Mouse (Mus musculus) Patski (cell line): ENCODE measurements around the gene Ptov1. TPM values are rescaled to one million over a fixed set of nuclear protein-coding genes. Genes with fewer than 3 reads are reported as not detected.
"Not testable (repeated sequence)": the region's sequence is repeated elsewhere in the genome, so short reads cannot be mapped to it uniquely, and the experiment has no call there.

Source experiments
- ATAC-seq: fragments of 100-300 bp; one replicate; pipeline ENCODE4 v1.8.0; 2021
- CTCF ChIA-PET: fragments of 350-600 bp; sonication (Branson Sonifier 250); formaldehyde crosslinking; loops from one replicate; lab custom pipeline; 2022; ENCODE audit warnings: inconsistent platforms; lab: Charles Lee
- POLR2A ChIA-PET: fragments of 350-600 bp; sonication (Branson Sonifier 250); formaldehyde crosslinking; loops from one replicate; lab custom pipeline; 2022; ENCODE audit warnings: antibody characterized with exemption, inconsistent platforms; lab: Charles Lee
- DNase-seq: peaks from one replicate; pipeline ENCODE4 v3.0.0-alpha.2; 2011; ENCODE audit warnings: low read depth, low spot score
- H3K27me3 ChIP-seq: fragments of 371-371 bp; one replicate; pipeline ENCODE4 v1.5.1; 2021
- CTCF ChIP-seq: fragments of 100-300 bp; IDR thresholded peaks from one replicate; pipeline ENCODE4 v1.5.1; 2021
- in situ Hi-C: fragments of 300-500 bp; cut with MboI; formaldehyde crosslinking; loops from 3 replicates; pipeline ENCODE4 v1.11.1; 2018; ENCODE audit warnings: low pct_unique_long_range_greater_than_20kb, mixed read lengths
- polyA plus RNA-seq: library from polyadenylated mRNA; unstranded; gene quantifications from one replicate; pipeline ENCODE4 v1.2.3, GENCODE M21; 2021

Gene Ptov1
- polyA plus RNA-seq, 1 experiment from 2014 or later = 308 TPM

GRCm38 (mm10) chr7:44890737-44891136 is 21.1 kb upstream of the Ptov1 start:
- TF ChIP-seq CTCF = no peak
- no peak for DNase-seq
- ATAC-seq = no peak
- CTCF ChIA-PET = no interaction called here
- H3K27me3 ChIP-seq = no peaks in the 10 kb centered on the region
- POLR2A ChIA-PET = no interaction called here
- in situ Hi-C loops = loop anchor here (10.0 kb wide), 1 partner anchor 64 kb away; no protein-coding TSS in a partner anchor

DNA sequence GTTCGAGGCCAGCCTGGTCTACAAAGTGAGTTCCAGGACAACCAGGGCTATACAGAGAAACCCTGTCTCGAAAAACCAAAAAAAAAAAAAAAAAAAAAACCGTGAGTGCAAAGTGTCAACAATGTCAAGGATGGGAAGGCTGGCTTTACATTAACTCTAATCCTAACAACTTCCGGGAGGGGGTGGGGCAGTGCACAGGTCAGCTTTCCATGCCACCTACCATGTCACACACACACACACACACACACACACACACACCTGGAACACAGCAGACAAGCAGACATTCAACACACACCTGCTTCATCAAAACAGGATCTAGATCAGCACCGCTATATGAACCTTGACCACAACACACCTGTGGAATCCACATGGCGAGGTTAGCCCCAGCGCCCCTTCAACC is 20.6 kb upstream of the Ptov1 start:
- ChIA-PET POLR2A (no interaction called here), CTCF (no interaction called here)
- no peak for ATAC-seq
- DNase-seq = no peak
- no peak for TF ChIP-seq CTCF
- in situ Hi-C loops = loop anchor here (10.0 kb wide), 1 partner anchor 65 kb away; no protein-coding TSS in a partner anchor
- no peaks in the 10 kb centered on the region for H3K27me3 ChIP-seq

DNA sequence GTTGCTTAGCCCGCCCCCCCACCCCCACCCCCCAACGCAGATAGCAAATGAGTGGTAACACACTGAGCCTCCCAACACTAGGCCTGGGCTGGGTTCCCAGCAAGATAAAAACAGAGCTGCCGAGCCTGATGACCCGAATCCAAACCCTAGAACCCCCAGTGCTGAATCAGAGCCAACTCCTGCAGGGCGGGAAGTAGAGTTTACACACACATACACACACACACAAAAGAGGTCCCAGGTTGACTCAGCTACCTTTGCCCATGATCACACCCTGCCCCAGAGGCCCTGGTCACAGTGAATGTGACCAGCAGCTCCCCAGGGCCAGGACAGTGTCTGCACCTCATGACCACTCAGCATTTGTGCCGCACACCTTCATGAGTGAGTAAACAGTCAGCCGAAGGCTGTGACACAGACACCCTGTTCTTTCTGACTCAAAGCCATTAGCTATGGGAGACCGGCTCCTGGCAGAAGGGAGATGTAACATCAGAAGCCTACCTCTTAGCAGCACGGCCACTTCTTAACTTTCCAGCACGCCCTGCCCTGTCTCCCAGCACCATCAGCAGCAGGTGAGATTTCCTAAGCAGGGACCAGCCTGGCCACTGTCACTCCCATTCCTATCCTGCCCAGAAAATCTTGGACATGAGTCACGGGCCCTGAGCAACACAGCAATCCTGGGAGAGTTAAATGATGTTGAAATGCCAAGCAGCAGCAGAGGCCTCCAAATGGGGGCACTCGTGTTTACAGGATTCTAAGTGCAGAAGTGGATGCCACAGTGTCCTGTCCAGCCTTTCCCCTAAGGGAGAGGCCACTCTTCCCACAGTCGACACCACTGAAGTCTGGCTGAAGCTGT is 18.9 kb upstream of the Ptov1 start:
- ChIA-PET CTCF (interaction anchor here (1.2 kb wide), 1 partner anchor 36 kb away, joined by 3 read pairs; no protein-coding TSS in a partner anchor), POLR2A (interaction anchor here (1.1 kb wide), 1 partner anchor 19 kb away, joined by 3 read pairs; the partner anchor contains the start of gene Ptov1)
- in situ Hi-C loops = no loop called here
- no peak for TF ChIP-seq CTCF
- H3K27me3 ChIP-seq = no peaks in the 10 kb centered on the region
- DNase-seq (peak; percentile 44), ATAC-seq (peak; percentile 44)

DNA sequence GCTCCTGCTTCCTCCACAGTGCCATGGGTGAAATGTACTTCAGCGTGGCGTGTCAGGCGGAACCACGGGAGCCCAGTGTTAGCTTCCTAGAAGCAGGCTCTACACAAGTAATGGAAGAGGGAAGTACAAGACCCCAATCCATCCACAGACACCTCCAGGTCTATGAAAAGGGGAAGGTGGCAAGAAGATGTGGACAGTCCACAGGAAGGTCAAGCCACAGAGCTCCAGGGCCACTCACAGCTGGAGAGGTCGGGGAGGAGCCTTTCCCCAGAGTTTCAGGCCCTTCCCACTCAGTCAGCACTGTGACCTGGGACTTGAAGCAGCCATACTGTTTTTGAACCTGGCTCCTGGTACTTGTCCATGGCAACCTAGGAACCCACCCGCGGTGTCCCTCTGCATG is 17.4 kb upstream of the Ptov1 start:
- DNase-seq (no peak), ATAC-seq (no peak)
- in situ Hi-C loops = no loop called here
- ChIA-PET POLR2A (no interaction called here), CTCF (no interaction called here)
- TF ChIP-seq CTCF = no peak
- no peaks in the 10 kb centered on the region for H3K27me3 ChIP-seq

DNA sequence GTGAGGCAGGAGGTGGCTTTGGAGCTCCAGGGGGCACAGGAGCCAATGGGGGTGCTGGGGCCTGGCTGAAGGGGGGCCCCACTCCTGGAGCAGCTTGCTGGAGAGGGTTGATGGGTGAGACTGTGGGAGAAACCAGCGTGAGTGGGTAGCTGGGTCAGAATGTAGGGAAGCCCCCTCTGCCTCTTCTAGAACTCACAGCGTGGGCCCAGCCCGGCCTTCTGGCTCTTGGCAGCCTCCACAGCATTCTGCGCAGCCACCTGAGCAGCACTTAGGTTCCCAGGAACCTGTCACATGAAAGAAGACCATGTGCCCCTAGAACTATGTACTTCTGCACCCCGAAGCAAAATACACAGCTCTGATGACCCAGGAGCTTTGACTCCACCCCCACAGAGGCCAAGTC is 15.0 kb upstream of the Ptov1 start:
- TF ChIP-seq CTCF = no peak
- no peak for DNase-seq
- ATAC-seq = no peak
- ChIA-PET CTCF (interaction anchor here (1.2 kb wide), 1 partner anchor 13 kb away, joined by 3 read pairs; no protein-coding TSS in a partner anchor), POLR2A (no interaction called here)
- no peaks in the 10 kb centered on the region for H3K27me3 ChIP-seq
- in situ Hi-C loops = no loop called here

DNA sequence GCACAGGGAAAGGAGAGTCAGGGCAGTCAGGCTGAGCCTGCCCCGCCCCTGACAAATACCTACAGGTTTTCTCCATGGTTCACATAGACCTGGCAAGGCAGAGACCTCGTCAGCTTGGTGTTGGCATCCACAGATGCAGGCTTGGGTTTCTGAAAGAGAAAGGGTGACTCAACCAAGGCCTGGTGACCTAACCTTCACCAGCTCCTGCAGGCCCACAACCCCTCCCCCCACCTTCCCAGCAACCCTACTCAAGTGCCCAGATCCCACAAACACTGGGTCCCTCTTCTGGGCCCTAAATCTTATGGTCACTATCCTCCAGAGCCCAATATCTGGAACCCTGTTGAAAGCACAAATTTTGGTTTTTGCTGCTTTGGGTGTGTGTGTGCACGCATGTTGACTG is 13.4 kb upstream of the Ptov1 start:
- no peak for TF ChIP-seq CTCF
- H3K27me3 ChIP-seq = no peaks in the 10 kb centered on the region
- POLR2A ChIA-PET = interaction anchor here (1.2 kb wide), 1 partner anchor 9 kb away, joined by 3 read pairs; no protein-coding TSS in a partner anchor
- CTCF ChIA-PET = interaction anchor here (0.9 to 1.5 kb wide), 2 partner anchors 9 to 12 kb away, joined by 3 to 4 read pairs; no protein-coding TSS in a partner anchor
- ATAC-seq = no peak
- DNase-seq = no peak
- in situ Hi-C loops = no loop called here

GRCm38 (mm10) chr7:44877833-44878232 is 8.2 kb upstream of the Ptov1 start:
- DNase-seq = no peak
- no peak for ATAC-seq
- ChIA-PET POLR2A (no interaction called here), CTCF (no interaction called here)
- H3K27me3 ChIP-seq = no peaks in the 10 kb centered on the region
- no peak for TF ChIP-seq CTCF
- in situ Hi-C loops = no loop called here

DNA sequence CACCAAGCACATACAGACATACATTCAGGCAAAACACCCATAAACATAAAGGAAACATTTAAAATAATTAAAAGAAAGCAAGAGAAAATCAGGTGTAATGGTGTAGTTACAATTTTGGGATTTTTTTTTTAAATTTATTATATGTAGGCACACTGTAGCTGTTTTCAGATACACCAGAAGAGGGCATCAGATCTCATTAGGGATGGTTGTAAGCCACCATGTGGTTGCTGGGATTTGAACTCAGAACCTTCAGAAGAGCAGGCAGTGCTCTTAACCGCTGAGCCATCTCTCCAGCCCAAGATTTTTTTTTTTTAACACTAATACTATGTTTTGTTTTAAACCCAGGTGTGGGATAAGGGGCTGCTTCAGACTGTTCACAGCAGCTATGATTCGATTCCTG is 2.2 kb upstream of the Ptov1 start:
- in situ Hi-C loops = loop anchor here (5.0 to 25.0 kb wide), 2 partner anchors 86 to 841 kb away; partner anchors contain the start of genes Dbp, Fam83e, Rpl18 and Sphk2
- POLR2A ChIA-PET, ATAC-seq, DNase-seq, H3K27me3 ChIP-seq: not testable (repeated sequence)
- CTCF ChIA-PET = interaction anchor here (1.1 to 1.3 kb wide), 3 partner anchors 11 to 13 kb away, joined by 3 read pairs; no protein-coding TSS in a partner anchor

DNA sequence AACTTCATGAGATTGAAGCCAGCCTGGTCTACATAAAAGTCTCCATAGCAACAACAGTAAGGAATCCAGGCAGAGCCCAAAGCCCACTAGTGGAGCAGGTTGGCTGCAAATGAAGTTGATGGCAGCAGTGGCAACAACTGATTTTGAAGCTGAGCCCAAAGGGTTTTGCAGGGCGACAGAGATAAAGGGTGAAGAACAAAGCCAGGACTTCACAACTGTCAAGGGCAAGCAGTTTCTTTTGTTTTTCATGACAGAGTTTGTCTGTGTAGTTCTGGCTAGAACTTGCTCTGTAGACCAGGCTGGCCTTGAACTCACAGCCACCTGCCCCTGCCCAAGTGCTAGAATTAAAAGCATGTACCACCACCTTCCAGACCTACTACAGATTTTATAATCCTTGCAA is 1.6 kb upstream of the Ptov1 start:
- no peak for DNase-seq
- in situ Hi-C loops = loop anchor here (5.0 to 25.0 kb wide), 2 partner anchors 86 to 841 kb away; partner anchors contain the start of genes Dbp, Fam83e, Rpl18 and Sphk2

DNA sequence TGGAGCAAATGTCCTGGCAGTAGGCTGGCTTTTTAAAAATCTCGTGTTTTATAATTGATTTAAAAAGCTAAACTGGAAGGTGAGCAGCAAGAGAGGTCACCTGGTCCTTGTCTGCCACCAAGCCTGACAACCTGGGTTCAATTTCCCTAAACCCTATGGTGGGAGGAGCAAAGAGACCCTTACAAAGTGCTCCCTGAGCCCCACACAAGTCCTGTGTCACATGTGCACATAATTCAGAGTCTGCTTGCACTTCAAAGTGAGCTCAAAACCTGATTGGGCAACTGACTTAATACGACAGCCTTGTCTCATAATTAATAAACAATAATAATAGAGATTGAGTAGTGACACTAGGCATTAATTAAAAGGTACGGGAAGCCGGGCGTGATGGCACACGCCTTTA is 1.0 kb upstream of the Ptov1 start:
- no peak for TF ChIP-seq CTCF
- ChIA-PET CTCF (interaction anchor here (1.2 to 1.3 kb wide), 3 partner anchors 10 to 87 kb away, joined by 3 read pairs; no protein-coding TSS in a partner anchor), POLR2A (interaction anchor here (0.8 to 1.5 kb wide), 3 partner anchors 15 to 21 kb away, joined by 3 to 6 read pairs (median 3); partner anchors contain the start of gene Med25)
- ATAC-seq = no peak
- H3K27me3 ChIP-seq = no peaks in the 10 kb centered on the region
- DNase-seq = no peak
- in situ Hi-C loops = loop anchor here (5.0 to 25.0 kb wide), 2 partner anchors 87 to 842 kb away; partner anchors contain the start of genes Dbp, Fam83e, Rpl18 and Sphk2

More for the DNA sequence above, 1.6 kb upstream of the Ptov1 start:
- POLR2A ChIA-PET = no interaction called here
- TF ChIP-seq CTCF = no peak
- no peak for ATAC-seq
- no peaks in the 10 kb centered on the region for H3K27me3 ChIP-seq
- CTCF ChIA-PET = interaction anchor here (1.1 to 1.3 kb wide), 3 partner anchors 11 to 14 kb away, joined by 3 read pairs; no protein-coding TSS in a partner anchor
